Mouse (Mus musculus) stomach, postnatal 0 days (tissue): ENCODE data around the gene Vav3. TPM values are rescaled to one million over a fixed set of nuclear protein-coding genes. Genes with fewer than 3 reads are reported as not detected.

Source experiments
- ATAC-seq: fragments of 200-750 bp; cut with Nextera tagmentation; 2 replicates; pipeline ENCODE4 v1.8.0; 2017; ENCODE audit not compliant: low FRiP score, low TSS enrichment
- DNase-seq: peaks from one replicate; pipeline ENCODE4 v3.0.0-alpha.2; 2016; ENCODE audit warnings: low spot score
- H3K27ac ChIP-seq: fragments of 300-500 bp; sonication (generic); replicated peaks from 2 replicates; pipeline ENCODE4 v1.5.1; 2014; ENCODE audit warnings: mild to moderate bottlenecking, control low read depth
- H3K27me3 ChIP-seq: fragments of 300-500 bp; sonication (generic); 2 replicates; pipeline ENCODE4 v1.6.1; 2014; ENCODE audit warnings: low read length; ENCODE audit not compliant: control insufficient read depth, insufficient read depth
- H3K36me3 ChIP-seq: fragments of 300-500 bp; sonication (generic); 2 replicates; pipeline ENCODE4 v1.6.1; 2014; ENCODE audit warnings: low read length, mixed read lengths; ENCODE audit not compliant: control insufficient read depth, insufficient read depth
- H3K4me1 ChIP-seq: fragments of 300-500 bp; sonication (generic); replicated peaks from 2 replicates; pipeline ENCODE4 v1.6.1; 2014; ENCODE audit warnings: antibody characterized with exemption; ENCODE audit not compliant: control insufficient read depth, insufficient read depth
- H3K4me2 ChIP-seq: fragments of 300-500 bp; sonication (generic); replicated peaks from 2 replicates; pipeline ENCODE4 v1.6.1; 2014; ENCODE audit warnings: low read depth, mild to moderate bottlenecking, control low read depth, moderate library complexity
- H3K4me3 ChIP-seq: fragments of 300-500 bp; sonication (generic); 2 replicates; pipeline ENCODE4 v1.5.1; 2014; ENCODE audit warnings: low read depth, low read length, control low read depth
- H3K9ac ChIP-seq: fragments of 300-500 bp; sonication (generic); 2 replicates; pipeline ENCODE4 v1.6.1; 2014; ENCODE audit warnings: mild to moderate bottlenecking, low read length, control low read depth, mixed read lengths
- H3K9me3 ChIP-seq: fragments of 300-500 bp; sonication (generic); 2 replicates; pipeline ENCODE4 v1.6.1; 2016; ENCODE audit warnings: low read length; ENCODE audit not compliant: control insufficient read depth
- CTCF ChIP-seq: IDR thresholded peaks from 2 replicates; pipeline ENCODE4 v1.5.1; 2016; ENCODE audit warnings: antibody characterized with exemption, low read depth, mild to moderate bottlenecking, moderate library complexity
- EP300 ChIP-seq: optimal IDR thresholded peaks from 2 replicates; pipeline ENCODE3; 2016; ENCODE audit warnings: antibody characterized with exemption
- WGBS: fragments of 180-500 bp; shearing (Covaris S2); extraction: QIAGEN DNeasy Blood & Tissue Kit; methylation state at CpG from one replicate; pipeline ENCODE4 v1.1.7; 2014; 5-methylcytosine and 5-hydroxymethylcytosine counted together
- polyA plus RNA-seq: library from polyadenylated mRNA; unstranded; fragments of >200 nt; fragmentation: Nextera tagmentation; extraction: Ambion mirVana; gene quantifications from 2 replicates; pipeline ENCODE4 v1.2.1, GENCODE M21; 2015

The Vav3 gene
- polyA plus RNA-seq, 1 experiment from 2014 or later, result 20.2 TPM

GRCm38 (mm10) chr3:109602753-109603152, 262.3 kb downstream of the Vav3 start:
- TF ChIP-seq CTCF (no peak), EP300 (no peak)
- no peak overlapping the region for H3K27ac ChIP-seq

GRCm38 (mm10) chr3:109606121-109606520, 265.7 kb downstream of the Vav3 start:
- H3K36me3 ChIP-seq, result no peaks in the 10 kb centered on the region
- H3K27ac ChIP-seq, result no peak overlapping the region
- H3K27me3 ChIP-seq, result no peaks in the 10 kb centered on the region
- H3K9ac ChIP-seq, result no peak overlapping the region
- no peak for ATAC-seq
- WGBS, result 70% methylated on average over 2 of the region's 2 CpGs
- TF ChIP-seq EP300 (no peak), CTCF (no peak)
- no peak overlapping the region for H3K4me3 ChIP-seq
- H3K4me2 ChIP-seq, result no peak overlapping the region
- no peaks in the 10 kb centered on the region for H3K9me3 ChIP-seq
- H3K4me1 ChIP-seq, result no peaks in the 10 kb centered on the region
- DNase-seq, result no peak

More at GRCm38 (mm10) chr3:109602753-109603152, 262.3 kb downstream of the Vav3 start:
- H3K9me3 ChIP-seq, result no peaks in the 10 kb centered on the region
- no peak overlapping the region for H3K4me2 ChIP-seq
- H3K4me1 ChIP-seq, result no peaks in the 10 kb centered on the region
- ATAC-seq (no peak), DNase-seq (no peak)
- H3K36me3 ChIP-seq, result no peaks in the 10 kb centered on the region
- no peak overlapping the region for H3K9ac ChIP-seq
- H3K4me3 ChIP-seq, result no peak overlapping the region
- 63% methylated on average over 1 of the region's 1 CpGs for WGBS
- no peaks in the 10 kb centered on the region for H3K27me3 ChIP-seq

- H3K27me3 ChIP-seq, result no peaks in the 10 kb centered on the region
- H3K4me3 ChIP-seq, result no peak overlapping the region
- no peak overlapping the region for H3K9ac ChIP-seq
- H3K4me1 ChIP-seq, result no peaks in the 10 kb centered on the region
- no peaks in the 10 kb centered on the region for H3K36me3 ChIP-seq
- no peak for ATAC-seq
- 23% methylated on average over 3 of the region's 3 CpGs for WGBS
- DNase-seq, result no peak
- no peaks in the 10 kb centered on the region for H3K9me3 ChIP-seq
- TF ChIP-seq CTCF, result no peak
- no peak for TF ChIP-seq EP300
- H3K27ac ChIP-seq, result peak overlapping the region; percentile 19; the same call in 1 of the 2 replicates
- no peak overlapping the region for H3K4me2 ChIP-seq
Observed at GRCm38 (mm10) chr3:109621721-109622120, 281.3 kb downstream of the Vav3 start.

DNA sequence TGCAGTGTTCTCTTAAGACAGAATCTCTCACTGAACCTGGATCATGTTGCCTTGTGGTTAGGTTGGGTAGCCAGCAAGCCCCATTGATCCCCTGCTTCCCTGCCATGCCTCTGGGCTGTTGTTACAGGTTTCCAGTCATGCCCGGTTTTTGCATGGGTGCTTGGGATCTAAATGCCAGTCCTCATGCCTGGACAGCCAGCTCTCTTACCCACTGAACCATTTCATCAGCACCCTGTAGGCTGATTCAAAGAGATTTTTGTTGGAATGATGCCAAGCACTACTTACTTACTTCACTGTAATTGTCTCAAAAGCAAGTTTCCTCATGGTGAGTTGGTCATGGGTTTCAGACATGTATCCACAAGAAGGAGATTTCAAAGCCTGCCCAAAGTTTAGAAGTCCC, 281.9 kb downstream of the Vav3 start:
- Histone ChIP-seq H3K9me3 (no peaks in the 10 kb centered on the region), H3K4me3 (no peak overlapping the region), H3K4me1 (no peaks in the 10 kb centered on the region), H3K4me2 (no peak overlapping the region), H3K9ac (no peak overlapping the region), H3K36me3 (no peaks in the 10 kb centered on the region), H3K27ac (peak overlapping the region; percentile 19; the same call in 1 of the 2 replicates), H3K27me3 (no peaks in the 10 kb centered on the region)
- 0 out of 2 replicates have a peak, but pooled peaks have one; percentile 42 for ATAC-seq
- TF ChIP-seq CTCF, result no peak
- TF ChIP-seq EP300, result no peak
- WGBS, result 75% methylated on average over 1 of the region's 1 CpGs
- no peak for DNase-seq

- Histone ChIP-seq H3K4me1 (no peaks in the 10 kb centered on the region), H3K27ac (peak overlapping the region; percentile 46; the same call in 1 of the 2 replicates), H3K9ac (no peak overlapping the region), H3K27me3 (no peaks in the 10 kb centered on the region), H3K36me3 (no peaks in the 10 kb centered on the region), H3K4me3 (no peak overlapping the region), H3K9me3 (no peaks in the 10 kb centered on the region), H3K4me2 (no peak overlapping the region)
- ATAC-seq (no peak), DNase-seq (no peak)
- no peak for TF ChIP-seq EP300
- no peak for TF ChIP-seq CTCF
- 69% methylated on average over 1 of the region's 1 CpGs for WGBS
Observed at GRCm38 (mm10) chr3:109622816-109623215, 282.4 kb downstream of the Vav3 start.

- 36% methylated on average over 2 of the region's 2 CpGs for WGBS
- Histone ChIP-seq H3K4me3 (no peak overlapping the region), H3K27ac (no peak overlapping the region), H3K4me1 (no peaks in the 10 kb centered on the region), H3K27me3 (no peaks in the 10 kb centered on the region), H3K36me3 (no peaks in the 10 kb centered on the region), H3K4me2 (no peak overlapping the region), H3K9me3 (no peaks in the 10 kb centered on the region), H3K9ac (no peak overlapping the region)
- DNase-seq (no peak), ATAC-seq (no peak)
- no peak for TF ChIP-seq CTCF
- TF ChIP-seq EP300, result no peak
Observed at GRCm38 (mm10) chr3:109623770-109624169, 283.3 kb downstream of the Vav3 start.
